Mouse (Mus musculus) 3134 (cell line): ENCODE measurements at regions not wholly inside any gene's neighbourhood (a gene's known extent, or its start where the extent isn't known, plus 50 kb on each side); places are given as distances from the start of the nearest gene placed in this dataset.
A peak's percentile ranks its signal among the peaks of the same experiment; 100 is the strongest.
"Not testable (repeated sequence)": the region's sequence is repeated elsewhere in the genome, so short reads cannot be mapped to it uniquely, and the experiment has no call there.

ENCODE experiments used
- DNase-seq: peaks from one replicate; pipeline ENCODE4 v3.0.0-alpha.2; 2011; ENCODE audit warnings: low spot score; ENCODE audit not compliant: insufficient read length; ENCODE audit errors: extremely low read depth

- DNase-seq = no peak
Measured at GRCm38 (mm10) chr8:126877039-126877365, 68.6 kb downstream of the Tomm20 start.

GRCm38 (mm10) chr8:126876300-126877038 lies 69.2 kb downstream of the Tomm20 start:
- DNase-seq = no peak

DNA sequence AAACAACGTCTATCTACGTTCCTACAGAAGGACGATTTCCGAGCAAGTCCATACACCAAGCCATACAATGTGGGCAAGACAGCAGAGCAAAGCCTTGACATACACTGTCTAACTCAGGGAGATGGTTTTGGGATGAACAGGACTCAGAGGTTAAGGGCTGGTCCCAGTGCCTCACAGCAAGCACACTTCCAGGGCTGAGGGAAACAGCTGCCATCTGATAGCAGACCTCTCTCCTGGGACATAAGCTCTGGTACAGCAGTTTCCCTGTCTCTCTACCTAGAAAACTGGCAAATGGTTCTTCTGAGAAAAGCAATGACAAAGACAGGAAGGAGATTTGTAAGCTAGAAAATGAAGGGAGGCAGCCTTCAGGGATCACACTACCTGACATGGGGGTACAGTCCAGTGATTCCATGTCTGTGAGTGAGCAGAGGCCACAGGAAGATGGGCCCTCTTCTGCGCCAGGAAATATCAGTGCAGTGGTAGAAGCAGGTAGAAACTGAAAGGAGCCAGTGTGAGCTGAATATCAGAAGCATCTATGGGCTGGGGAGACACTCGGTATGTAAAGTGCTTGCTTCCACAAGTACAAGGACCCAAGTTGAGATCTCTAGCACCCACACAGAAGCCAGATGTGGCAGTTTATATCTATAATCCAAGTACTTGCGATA lies 70.0 kb downstream of the Tomm20 start:
- DNase-seq = no peak

- DNase-seq = no peak
Measured at GRCm38 (mm10) chr8:126874846-126875245, 70.8 kb downstream of the Tomm20 start.

GRCm38 (mm10) chr8:126874126-126874730 lies 71.4 kb downstream of the Tomm20 start:
- DNase-seq = no peak

GRCm38 (mm10) chr8:126873306-126873705 lies 72.3 kb downstream of the Tomm20 start:
- DNase-seq = no peak

DNA sequence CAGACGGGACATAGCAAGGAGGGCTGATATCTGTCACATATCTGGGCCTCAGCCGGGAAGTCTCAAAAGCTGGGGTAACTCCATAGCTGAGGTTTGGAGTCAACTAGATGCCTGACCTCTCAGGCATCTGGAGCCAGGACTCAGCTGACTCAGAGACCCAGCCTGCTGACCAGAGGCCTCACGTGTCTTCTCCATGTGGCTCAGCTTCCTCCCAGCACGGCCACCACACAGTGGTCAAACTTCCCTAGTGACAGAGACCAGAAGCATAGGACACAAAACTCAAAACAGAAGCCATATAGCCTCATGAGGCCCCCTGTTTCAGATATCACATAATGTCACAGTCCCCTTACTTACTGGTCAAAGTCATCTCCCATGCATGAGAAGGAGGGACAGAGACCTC lies 73.1 kb downstream of the Tomm20 start:
- DNase-seq = peak; percentile 52

- no peak for DNase-seq
Measured at GRCm38 (mm10) chr8:126872133-126872532, 73.5 kb downstream of the Tomm20 start.

DNA sequence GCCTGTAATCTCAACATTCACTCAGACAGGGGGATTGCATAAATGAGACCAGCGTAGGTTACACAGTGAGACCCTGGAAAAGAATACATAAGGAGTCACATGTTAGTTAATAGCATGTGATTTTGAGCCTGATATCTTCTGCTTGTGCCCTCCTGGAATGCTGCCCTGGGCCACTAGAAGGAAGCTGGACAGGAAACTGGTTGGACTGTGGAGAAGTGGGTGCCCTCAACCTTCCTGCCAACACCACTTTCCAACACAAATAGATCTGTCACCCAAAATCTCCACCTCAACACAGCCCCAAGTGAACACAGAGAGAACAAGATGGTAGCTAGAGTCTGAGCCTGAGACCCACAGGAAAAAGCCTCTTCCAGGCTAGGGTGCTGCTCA lies 76.2 kb downstream of the Tomm20 start:
- no peak for DNase-seq

DNA sequence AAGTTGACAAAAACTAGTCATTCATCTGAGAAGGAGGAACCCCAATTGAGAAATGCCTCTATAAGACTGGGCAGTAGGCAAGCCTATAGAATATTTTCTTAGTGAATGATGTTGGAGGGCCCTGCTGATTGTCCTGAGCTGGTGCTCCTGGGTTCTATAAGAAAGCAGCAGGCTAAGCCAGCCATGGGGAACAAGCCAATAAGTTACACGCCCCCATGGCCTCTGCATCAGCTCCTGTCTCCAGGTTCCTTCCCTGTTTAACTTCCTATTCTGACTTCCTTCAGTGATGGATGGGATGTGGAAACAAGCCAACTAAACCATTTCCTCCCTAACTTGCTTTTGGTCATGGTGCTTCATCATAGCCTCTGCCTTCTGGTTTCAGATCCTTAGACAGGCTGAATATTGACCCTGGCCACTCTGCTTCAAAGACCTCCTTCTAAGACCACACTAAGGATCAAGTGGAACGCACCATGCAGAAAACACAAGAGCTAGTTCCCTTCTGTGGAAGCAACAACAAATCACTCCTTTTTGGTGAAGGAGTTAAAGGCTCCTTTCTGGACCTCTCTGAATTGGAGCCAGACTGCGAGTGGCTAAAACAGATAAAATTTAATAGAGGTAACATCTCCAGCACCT lies 76.7 kb downstream of the Tomm20 start:
- DNase-seq = no peak

DNA sequence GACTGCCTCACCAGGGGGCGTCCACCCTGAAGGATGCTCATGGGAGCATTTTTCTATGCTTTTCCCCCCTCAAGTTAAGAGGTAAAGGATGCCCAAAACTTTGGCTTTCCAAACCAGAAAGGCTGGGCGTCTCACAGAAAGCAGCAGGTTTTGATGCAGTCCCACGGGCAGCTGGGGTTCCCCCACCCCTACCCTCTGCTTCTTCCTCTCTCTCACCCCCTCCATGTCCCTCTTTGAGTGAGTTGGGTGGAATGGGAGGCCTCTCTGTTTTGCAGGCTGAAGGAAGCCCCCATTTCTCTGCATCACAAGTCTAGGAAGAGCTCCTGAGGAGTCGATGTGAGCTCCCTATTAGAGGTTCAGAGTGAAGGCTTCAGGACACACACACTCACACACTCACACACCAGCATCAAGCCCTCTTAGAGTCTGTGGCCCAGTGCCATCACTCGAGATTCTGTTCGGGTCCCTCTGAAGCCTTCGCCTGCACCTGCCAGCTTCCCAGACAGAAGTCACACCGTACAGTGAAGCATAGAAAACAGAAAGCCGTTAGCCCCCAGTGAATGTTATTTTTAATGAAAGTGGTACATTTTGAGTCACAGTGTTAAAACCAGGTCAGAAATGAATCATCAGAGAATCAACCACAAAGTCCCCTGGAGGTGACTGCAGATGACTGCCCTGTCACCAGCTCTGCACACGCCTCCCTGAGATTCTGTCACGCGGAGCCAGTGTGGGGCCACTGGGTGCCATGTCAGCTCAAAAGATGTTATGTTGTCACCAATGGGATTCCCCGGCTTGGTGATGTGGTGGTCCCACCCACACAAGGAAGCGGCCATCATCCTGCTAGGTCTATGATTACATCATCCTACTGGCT lies 78.3 kb downstream of the Tomm20 start:
- peak; percentile 71 for DNase-seq

DNA sequence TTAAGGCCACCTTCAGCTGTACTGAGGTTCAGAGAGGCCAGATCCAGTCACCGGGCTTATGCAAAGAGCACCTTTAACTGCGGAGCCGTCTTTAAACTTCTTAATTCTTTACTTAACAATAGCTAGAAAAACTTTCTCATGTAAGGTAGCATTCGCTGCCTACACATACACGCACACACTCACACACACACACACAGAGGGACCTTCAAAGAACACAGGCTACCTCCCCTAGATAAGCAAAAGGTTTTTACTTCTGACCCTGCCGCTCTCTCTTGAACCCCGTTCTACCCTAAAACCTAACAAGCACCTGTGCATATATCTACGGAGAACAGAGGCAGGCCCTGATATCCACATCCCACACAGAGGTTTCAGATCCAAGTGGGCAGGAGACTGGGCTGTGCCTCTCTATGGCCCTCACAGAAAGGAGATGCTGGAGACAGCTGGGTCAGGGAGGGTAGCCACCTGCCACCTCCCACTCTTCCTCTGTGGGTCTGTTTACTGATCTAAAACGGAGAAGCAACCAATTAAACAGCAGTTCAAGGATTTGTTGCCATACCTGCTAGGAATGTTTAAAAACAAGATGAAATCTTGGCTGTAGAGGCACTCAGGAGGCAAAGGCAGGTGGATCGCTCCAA lies 81.2 kb downstream of the Tomm20 start:
- DNase-seq = no peak

DNA sequence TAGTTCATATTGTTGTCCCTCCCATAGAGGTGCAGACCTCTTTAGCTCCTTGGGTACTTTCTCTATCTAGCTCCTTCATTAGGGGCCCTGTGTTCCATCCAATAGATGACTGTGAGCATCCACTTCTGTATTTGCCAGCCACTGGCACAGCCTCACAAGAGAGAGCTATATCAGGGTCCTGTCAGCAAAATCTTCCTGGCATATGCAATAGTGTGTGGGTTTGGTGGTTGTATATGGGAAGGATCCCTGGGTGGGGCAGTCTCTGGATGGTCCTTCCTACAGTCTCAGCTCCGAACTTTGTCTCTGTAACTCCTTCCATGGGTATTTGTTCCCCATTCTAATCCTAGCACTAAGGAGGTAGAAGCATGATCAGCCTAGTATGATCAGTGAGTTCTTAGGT lies 82.0 kb downstream of the Tomm20 start:
- DNase-seq = not testable (repeated sequence)

DNA sequence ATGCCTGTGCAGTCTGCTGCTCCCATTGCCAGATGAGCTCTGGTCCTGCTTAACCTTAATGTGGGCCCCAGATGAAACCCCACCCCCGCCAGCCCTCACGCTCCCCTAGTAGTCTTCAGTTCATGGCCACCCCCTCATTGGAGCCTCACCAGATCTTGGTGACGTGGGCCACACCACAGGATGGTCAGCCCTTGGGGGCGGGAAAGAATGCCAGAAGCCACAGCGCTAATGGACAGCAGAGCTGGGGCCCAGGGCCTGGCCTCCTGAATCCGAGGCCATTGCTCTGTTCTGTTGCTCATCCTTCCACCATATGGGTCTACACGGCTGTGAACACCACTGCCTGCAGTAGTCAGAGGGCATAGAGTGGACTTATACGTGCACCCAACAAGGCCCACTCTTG lies 83.9 kb downstream of the Tomm20 start:
- no peak for DNase-seq

- no peak for DNase-seq
Measured at GRCm38 (mm10) chr8:126860630-126861029, 85.0 kb downstream of the Tomm20 start.

DNA sequence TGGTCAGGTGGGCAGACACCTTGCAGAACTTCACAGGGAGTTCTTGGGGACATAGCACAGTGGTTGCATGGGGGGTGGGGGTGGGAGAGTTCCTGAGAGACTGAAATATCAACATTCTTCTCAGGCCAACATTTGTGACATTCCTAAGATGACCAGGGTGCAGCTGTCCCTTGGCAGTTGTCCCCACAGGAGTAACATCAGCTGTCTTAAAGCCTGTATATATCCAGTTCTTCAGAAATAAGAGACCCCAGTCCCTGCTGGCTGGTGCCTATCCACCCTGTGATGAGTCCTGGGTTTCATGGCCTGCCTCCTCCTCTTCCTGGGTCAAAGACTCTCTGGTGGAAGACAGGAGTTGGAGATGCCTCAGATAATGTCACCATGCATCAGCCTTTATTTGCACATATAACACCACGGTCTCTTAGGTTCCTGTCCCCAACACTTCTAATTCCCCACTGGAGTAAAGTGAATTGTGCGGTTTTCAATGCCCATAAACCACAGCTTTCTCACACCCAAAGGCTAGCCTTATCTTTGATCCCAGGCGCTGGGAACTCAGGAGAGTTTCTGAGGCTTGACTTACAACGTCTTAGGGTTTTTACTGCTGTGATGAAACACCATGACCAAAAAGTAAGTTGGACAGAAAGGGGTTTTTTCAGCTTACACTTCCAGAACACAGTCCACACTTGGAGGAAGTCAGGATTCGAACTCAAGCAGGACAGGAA lies 85.8 kb downstream of the Tomm20 start:
- DNase-seq = no peak

- no peak for DNase-seq
Measured at GRCm38 (mm10) chr8:126857307-126858203, 88.1 kb downstream of the Tomm20 start.

DNA sequence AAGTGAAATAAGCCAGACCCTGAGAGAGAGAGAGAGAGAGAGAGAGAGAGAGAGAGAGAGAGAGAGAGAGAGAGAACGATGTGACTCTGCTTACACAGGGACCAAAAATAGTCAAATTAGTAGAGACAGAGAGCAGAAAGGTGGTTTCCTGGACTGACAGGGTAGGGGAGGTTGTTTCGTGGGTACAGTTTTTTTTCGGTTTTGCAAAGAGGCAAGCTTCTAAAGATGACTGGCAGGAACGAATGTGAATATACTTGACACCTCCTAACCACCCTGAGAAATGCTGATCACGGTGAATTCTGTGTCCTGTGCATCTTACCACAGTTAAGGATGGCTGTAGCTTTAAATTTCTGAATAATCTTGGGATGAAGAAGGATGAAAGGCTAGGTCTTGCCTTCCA lies 89.7 kb downstream of the Tomm20 start:
- no peak for DNase-seq
